Mouse (Mus musculus) liver, postnatal 0 days (tissue): ENCODE results near the gene Rbfox1.

ENCODE experiments used
- CTCF ChIP-seq: sonication (generic); IDR thresholded peaks from 2 replicates; pipeline ENCODE4 v1.5.1; 2016; ENCODE audit warnings: antibody characterized with exemption, low read depth
- EP300 ChIP-seq: IDR thresholded peaks from 2 replicates; pipeline ENCODE4 v1.6.1; 2016; ENCODE audit warnings: antibody characterized with exemption, low read depth, mild to moderate bottlenecking

- TF ChIP-seq CTCF (no peak), EP300 (no peak)
These were observed 1260.3 kb downstream of the Rbfox1 start for GRCm38 (mm10) chr16:7145505-7145904.
